ENCODE assay signal across 11 mouse cellular contexts in genomic region chr1:177248638-177249037, GRCm38 (mm10). TPM values are rescaled to one million over a fixed set of nuclear protein-coding genes. Genes with fewer than 3 reads are reported as not detected.
DNase-seq lines count a peak whose midpoint lies in the region; ATAC-seq lines count a peak whose summit lies in the region.
"Had no signal": no experiment of that assay in that cellular context is flagged by ENCODE, and none has a peak within 500 bp of the region (broad histone marks: within the 10 kb centered on the region; RNA-seq: fewer than 3 reads in every experiment).

No protein-coding gene starts in this region.

- peak overlapping the region; percentile 45 for H3K4me2 ChIP-seq in heart, embryonic 13.5 days
- peak overlapping the region; percentile 27 for H3K4me2 ChIP-seq in heart, embryonic 14.5 days (ENCODE audit: low read length)

- no peak for DNase-seq in heart, postnatal 4 days
- DNase-seq in 3134 (ENCODE audit: extremely low read depth, insufficient read length, low spot score), result peak; percentile 34
- peak; percentile 75 for DNase-seq in 416B (ENCODE audit: low read depth)
- no peak for DNase-seq in spleen, postnatal 14 days (ENCODE audit: low spot score in 2 of 2)
- no peak for DNase-seq in gastrocnemius, adult 8-10 months (ENCODE audit: low spot score in 2 of 2)
- DNase-seq: cerebellum, adult 9-11 months; thymus, postnatal 4 days had no signal

- H3K4me3 ChIP-seq in heart, embryonic 13.5 days, result peak overlapping the region; percentile 28
- H3K4me3 ChIP-seq in heart, embryonic 14.5 days (ENCODE audit: control insufficient read depth in 1 of 2, insufficient read depth in 1 of 2, low read depth in 1 of 2, low read length in 2 of 2), result peak overlapping the region in 1 of 2 experiments; percentile 37; a peak in 2 of 4 replicates
- H3K4me3 ChIP-seq: limb, embryonic 10.5 days had no signal

- WGBS in heart, embryonic 13.5 days, result 44% methylated on average over 4 of the region's 4 CpGs
- WGBS in heart, embryonic 14.5 days, result 47% methylated on average over 4 of the region's 4 CpGs

- no peaks in the 10 kb centered on the region for H3K9me3 ChIP-seq in heart, embryonic 13.5 days
- H3K9me3 ChIP-seq in heart, embryonic 14.5 days (ENCODE audit: control insufficient read depth, low read length), result no peaks in the 10 kb centered on the region
- H3K9me3 ChIP-seq: limb, embryonic 10.5 days had no signal

- peaks cover 4% of the 10 kb centered on the region; the same call in 1 of the 2 replicates for H3K36me3 ChIP-seq in heart, embryonic 13.5 days
- H3K36me3 ChIP-seq in heart, embryonic 14.5 days (ENCODE audit: control insufficient read depth, insufficient read depth, low read length), result peaks cover 3% of the 10 kb centered on the region; the same call in 1 of the 2 replicates

- peaks cover 6% of the 10 kb centered on the region for H3K4me1 ChIP-seq in heart, embryonic 13.5 days
- peaks cover 0 to 3% of the 10 kb centered on the region in 2 experiments; a peak in 1 of 4 replicates for H3K4me1 ChIP-seq in heart, embryonic 14.5 days (ENCODE audit: control insufficient read depth in 2 of 2, insufficient read depth in 2 of 2, low read length in 2 of 2)
- H3K4me1 ChIP-seq: limb, embryonic 10.5 days had no signal

- H3K9ac ChIP-seq in heart, embryonic 13.5 days, result peak overlapping the region; percentile 53; the same call in 1 of the 2 replicates
- peak overlapping the region; percentile 21; the same call in 1 of the 2 replicates for H3K9ac ChIP-seq in heart, embryonic 14.5 days (ENCODE audit: low read length)

- no peak for ATAC-seq in heart, embryonic 13.5 days (ENCODE audit: extremely low read depth, insufficient number of reproducible peaks, low FRiP score, low TSS enrichment)
- ATAC-seq in heart, embryonic 14.5 days (ENCODE audit: insufficient number of reproducible peaks, insufficient read depth, low FRiP score, low read depth), result no peak

- no peak overlapping the region; the same call in 1 of the 2 replicates for H3K27ac ChIP-seq in heart, embryonic 13.5 days (replicated peaks)
- peak overlapping the region in 1 of 2 experiments; percentile 66; a peak in 3 of 4 replicates for H3K27ac ChIP-seq in heart, embryonic 14.5 days (replicated peaks in 1 of 2; ENCODE audit: control insufficient read depth in 1 of 2, insufficient read depth in 1 of 2, low read depth in 2 of 2, low read length in 2 of 2)
- H3K27ac ChIP-seq: limb, embryonic 10.5 days; macrophage had no signal

- no peaks in the 10 kb centered on the region for H3K27me3 ChIP-seq in heart, embryonic 13.5 days (replicated peaks)
- H3K27me3 ChIP-seq in heart, embryonic 14.5 days (ENCODE audit: control insufficient read depth, insufficient read depth, low read length), result no peaks in the 10 kb centered on the region

RNA-seq across cellular contexts. Expression of gene Akt3, which starts 9.4 kb away (rescaled TPM):
- polyA plus RNA-seq in heart, embryonic 13.5 days (2015; fragmentation: Nextera tagmentation; extraction: Ambion mirVana), result 3.8 and 4.1 TPM in 2 replicates
- 10 to 100 TPM; 33.3 to 34.4 TPM for total RNA-seq in heart, postnatal 4 days (2021)
- polyA plus RNA-seq in heart, embryonic 14.5 days (2014; fragmentation: Nextera tagmentation; extraction: Ambion mirVana), result 5.9 and 6.0 TPM in 2 replicates
- total RNA-seq in gastrocnemius, adult 8-10 months (2022), result 10 to 100 TPM in 3 of 4 experiments, 1 to 10 TPM in 1; 7.6 to 11.4 (median 10.4) TPM

Comparison
In these comparisons a context has a peak if more than half of its experiments do, and no peak if none do; other contexts are left out.
1. DNase-seq: peak in 3134 (single experiment) and 416B (single experiment); none in heart, postnatal 4 days (single experiment), spleen, postnatal 14 days (0 of 2) and gastrocnemius, adult 8-10 months (0 of 2).